Mouse (Mus musculus) heart, adult 8-10 months (tissue): ENCODE data around the gene Calm3. TPM values are rescaled to one million over a fixed set of nuclear protein-coding genes. Genes with fewer than 3 reads are reported as not detected.
A peak's percentile ranks its signal among the peaks of the same experiment; 100 is the strongest.

Source experiments
- DNase-seq: peaks from one replicate; pipeline ENCODE4 v3.0.0; 2022; ENCODE audit warnings: low spot score
- total RNA-seq, 4 experiments: library from RNA; stranded (reverse); gene quantifications; 2 replicates each; pipeline ENCODE4 v1.2.4; 2022

The Calm3 gene
- total RNA-seq, 4 experiments from 2014 or later = 153 to 208 (median 191) TPM

GRCm38 (mm10) chr7:16942861-16943260 is 18.9 kb upstream of the Calm3 start:
- no peak for DNase-seq

- DNase-seq = no peak
These were observed 16.4 kb upstream of the Calm3 start for GRCm38 (mm10) chr7:16940292-16940691.

DNA sequence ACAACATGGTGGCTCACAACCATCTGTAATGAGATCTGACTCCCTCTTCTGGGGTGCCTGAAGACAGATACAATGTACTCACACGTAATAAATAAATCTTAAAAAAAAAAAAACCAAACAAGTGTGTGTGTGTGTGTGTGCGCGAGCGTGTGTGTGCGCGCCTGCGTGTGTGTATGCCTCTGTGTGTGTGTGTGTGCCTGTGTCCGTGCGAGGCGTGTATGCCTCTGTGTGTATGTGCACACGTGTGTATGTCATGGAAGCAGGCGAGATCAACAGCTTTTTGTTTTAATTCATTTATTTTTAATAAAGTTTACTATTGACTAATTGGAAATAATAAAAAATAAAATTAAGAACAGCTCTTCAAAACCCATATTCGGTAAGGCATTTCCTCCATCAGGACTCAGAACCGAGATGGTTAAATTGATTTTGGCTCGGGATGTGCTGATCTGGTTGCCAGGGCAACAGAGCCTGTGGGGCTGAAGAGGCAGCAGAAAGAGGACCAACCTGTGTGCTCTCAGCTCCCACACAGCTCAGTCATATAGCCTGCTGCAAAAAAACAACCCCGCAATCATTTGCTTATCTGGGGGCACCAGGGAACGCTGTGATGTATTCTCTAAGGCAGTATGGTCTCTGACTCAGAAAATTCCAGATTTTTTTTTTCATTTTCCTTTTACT is 14.3 kb upstream of the Calm3 start:
- no peak for DNase-seq

GRCm38 (mm10) chr7:16937312-16937711 is 13.4 kb upstream of the Calm3 start:
- DNase-seq = no peak

- no peak for DNase-seq
These were observed 9.0 kb upstream of the Calm3 start for GRCm38 (mm10) chr7:16932704-16933577.

DNA sequence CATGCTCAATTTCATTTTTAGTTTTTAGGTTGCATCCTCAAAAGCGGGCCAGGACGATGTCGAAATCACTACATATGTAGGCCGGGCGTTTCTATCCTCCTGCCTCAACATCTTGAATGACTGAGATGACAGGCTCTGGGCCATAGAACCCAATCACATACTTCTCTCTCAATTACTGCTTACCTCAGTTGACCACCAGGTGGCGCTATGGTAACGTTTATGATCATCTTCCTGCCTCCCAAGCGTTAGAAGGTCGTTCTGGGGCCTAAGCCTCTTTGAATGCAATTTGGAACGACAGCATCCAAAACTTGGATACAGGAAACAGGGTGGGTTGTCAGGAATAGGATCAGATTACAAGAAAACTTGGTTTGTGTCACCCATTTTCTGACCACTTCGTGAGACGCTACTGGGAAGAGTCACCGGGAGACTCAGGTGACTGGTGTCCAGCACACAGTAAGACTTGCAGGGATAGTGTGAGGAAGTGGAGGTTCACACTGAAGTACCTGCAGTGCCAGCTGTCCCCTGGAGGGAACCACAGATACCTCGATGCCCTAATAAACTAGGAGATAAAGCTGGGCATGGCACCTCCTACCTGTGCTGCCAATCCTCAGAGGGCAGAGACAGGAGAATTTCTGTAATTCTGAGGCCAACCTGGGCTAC is 8.2 kb upstream of the Calm3 start:
- peak; percentile 87 for DNase-seq

DNA sequence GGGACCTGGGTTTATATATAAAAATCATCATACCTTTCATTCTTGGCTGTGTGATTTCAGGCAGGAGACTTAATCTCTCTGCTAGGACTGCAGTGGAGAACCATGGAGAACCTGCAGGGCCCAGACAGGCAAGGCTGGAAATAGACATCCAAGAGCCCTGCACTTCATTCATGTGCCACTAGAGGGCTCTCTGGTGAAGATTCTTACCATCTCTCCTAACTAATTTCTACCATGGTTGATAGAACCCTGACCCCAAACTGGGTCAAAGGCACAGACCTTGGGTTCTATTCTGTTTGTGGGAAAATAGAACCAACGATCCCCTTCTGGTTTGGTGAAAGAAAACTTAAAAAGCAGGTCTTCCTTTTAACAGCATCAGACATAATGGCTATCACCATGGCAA is 6.9 kb upstream of the Calm3 start:
- peak; percentile 74 for DNase-seq

DNA sequence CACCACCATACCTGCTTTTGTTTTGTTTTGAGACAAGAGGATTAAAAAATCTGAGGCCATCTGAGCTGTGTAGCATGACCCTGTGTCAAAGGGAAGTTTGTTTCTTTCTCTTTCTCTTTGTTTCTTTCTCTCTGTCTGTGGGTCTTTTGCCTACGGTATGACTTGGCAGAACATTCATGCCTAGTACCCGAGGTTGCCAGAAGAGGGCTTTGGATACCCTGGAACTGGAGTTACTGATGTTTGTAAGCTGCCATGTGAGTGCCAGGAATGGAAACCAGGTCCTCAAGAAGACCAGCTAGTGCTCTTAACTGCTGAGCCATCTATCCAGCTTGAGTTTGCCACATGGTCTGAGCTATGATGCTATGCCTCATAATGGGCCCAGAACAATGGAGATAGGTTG is 4.4 kb upstream of the Calm3 start:
- no peak for DNase-seq

DNA sequence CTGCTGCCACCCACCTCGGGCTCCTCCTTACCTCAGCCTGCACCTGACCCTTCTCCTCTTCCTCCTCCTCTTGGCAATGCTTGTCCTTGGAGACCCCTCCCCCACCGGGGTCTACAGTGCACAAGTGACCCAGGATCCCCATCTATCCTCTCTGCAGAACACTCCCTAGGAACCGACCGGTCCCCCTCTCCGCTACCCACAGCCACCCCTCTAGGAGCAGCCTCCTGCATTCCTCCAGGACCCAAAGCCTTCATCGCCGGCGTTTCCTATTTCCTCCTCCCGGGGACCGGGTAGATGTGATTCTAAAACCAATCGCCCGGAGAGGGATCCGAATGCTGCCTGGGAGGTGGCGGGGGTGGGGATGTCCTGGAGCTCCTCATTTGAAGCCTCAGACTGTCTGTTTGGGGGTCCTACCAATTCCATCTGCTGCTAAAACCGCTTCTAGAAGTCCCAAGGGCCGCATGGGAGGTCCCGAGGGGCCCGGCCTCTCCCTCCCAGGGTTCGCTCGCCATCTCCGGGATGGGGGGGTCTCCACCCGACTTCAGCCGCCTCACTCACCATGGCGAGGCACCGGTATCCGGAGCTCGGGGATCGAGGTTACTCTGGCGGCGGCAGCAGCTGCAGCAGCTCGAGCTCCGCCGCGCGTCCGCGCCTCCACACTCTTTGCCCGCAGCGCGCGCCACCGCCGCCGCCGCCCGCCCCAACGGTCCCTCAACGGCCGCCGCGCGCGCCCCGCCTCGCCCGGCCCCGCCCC is 454 bp downstream of the Calm3 start:
- no peak for DNase-seq

GRCm38 (mm10) chr7:16922360-16922973 is 1.4 kb downstream of the Calm3 start:
- DNase-seq = no peak

DNA sequence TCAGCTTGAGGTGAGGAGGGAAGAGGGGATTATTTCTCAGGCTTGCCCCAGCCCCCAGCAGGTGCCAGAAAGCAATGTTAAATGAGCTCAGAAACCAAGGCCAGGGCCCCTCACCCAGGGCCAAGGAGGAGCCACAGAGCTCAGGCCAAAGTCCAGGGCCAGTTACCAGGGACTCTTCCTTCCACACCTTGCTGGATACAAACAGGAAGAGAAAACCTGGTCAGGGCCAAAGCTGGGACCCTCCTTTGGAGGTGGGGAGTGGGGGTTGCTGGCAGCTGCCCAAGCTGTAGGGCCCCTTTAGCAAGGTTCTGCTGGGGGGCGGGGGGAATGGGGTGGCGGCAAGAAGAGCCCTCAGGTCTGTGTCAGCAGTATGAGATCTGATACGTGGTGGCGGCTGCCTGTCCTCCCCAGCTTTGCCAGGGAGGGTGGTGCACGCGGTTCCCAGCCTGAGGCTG is 2.0 kb downstream of the Calm3 start:
- DNase-seq = no peak

DNA sequence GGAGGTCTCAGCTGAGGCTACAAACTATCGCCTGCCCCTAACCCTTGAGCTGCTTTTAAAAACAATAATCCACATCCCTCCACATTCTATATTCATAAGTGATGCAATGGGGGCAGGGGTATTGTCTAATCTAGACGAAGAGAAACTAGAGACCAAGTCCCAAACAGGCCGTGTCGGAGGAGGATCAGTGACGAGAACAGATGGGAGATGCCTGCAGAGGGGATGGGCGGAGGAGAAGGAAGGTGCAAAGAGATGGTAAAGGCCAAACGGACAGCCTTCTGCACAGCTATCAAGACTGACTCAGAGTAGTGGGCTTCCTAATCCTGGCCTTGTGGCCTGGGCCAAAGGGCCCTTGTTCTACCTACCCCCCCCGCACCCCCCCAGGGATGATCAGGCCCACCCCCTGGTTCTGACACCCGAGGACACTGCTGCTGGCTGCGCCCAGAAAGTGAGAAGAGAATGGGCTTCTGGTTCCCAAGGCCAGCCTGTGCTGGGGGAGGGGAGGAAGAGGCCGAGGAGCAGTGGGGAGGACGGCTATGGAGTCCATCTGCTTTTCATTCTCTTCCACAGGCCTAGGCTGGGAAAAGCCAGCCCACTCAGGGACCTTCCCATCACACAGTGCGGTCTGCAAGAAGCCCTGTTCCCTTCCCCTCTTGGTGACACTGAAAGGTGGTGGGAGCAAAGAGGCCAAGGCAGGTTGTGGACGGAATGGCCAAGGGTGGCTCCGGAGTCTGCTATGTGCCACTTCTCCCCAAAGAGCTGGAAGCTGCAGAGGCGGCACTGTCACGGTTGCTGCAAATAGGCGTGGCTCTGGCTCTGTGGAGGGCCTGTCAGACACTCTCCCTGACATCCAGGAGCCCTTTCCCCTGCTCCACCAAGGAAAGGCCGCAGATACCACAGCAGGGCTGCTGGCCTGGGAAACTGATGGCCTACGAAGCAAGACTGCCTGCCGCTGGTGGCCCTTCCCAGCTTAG is 2.8 kb downstream of the Calm3 start:
- no peak for DNase-seq

GRCm38 (mm10) chr7:16920150-16920579 is 3.7 kb downstream of the Calm3 start:
- no peak for DNase-seq

- no peak for DNase-seq
These were observed 4.3 kb downstream of the Calm3 start for GRCm38 (mm10) chr7:16919395-16920149.

GRCm38 (mm10) chr7:16918670-16919069 is 5.2 kb downstream of the Calm3 start:
- no peak for DNase-seq

DNA sequence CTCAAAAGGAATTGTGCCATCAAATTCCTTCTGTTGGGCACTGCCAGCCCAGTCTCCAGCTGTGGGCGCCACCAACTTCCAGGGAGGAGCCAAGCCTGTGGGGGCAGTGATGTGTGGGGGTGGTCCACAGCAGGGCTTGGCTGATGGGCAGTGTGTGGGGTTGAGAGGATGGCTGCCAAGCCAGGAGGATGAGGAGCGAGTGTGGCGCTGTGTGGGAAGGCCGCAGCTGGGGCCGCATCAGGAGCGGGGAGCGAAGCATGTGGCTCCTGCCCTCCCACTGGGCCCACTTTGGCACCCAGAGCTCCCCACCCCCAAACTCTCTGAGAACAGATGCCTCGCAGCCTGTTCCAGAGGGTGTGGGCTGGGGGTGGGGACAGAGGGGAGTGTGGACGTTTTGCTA is 5.9 kb downstream of the Calm3 start:
- no peak for DNase-seq

GRCm38 (mm10) chr7:16917447-16917846 is 6.5 kb downstream of the Calm3 start:
- no peak for DNase-seq

GRCm38 (mm10) chr7:16916342-16917265 is 7.3 kb downstream of the Calm3 start:
- DNase-seq = no peak
